Mouse (Mus musculus): ENCODE measurements around the gene Limch1.
A peak's percentile ranks its signal among the peaks of the same experiment; 100 is the strongest.

The Limch1 gene

DNA sequence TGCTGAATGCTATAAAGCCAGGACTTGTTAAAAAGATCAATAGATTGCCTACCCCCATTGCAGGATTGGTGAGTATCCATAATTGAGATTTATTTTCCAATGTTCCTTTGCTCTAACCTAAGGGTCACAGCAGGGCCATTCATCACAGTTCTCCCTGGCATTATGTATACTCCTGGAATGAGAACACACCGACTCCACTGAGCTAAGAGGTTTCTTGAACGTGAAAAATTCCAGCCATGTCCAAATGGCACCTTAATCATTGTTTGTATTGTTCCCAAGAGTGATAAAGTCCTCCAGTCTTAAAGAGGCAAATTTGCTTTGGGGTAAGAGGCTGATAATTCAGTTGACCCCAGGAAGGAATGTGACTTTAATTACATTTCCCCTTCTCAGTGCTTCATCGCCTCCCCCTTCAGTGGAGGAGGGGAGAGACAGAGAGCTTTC, 136.3 kb downstream of the Limch1 start:
- DNase-seq (ENCODE audit: low spot score): no peak

DNA sequence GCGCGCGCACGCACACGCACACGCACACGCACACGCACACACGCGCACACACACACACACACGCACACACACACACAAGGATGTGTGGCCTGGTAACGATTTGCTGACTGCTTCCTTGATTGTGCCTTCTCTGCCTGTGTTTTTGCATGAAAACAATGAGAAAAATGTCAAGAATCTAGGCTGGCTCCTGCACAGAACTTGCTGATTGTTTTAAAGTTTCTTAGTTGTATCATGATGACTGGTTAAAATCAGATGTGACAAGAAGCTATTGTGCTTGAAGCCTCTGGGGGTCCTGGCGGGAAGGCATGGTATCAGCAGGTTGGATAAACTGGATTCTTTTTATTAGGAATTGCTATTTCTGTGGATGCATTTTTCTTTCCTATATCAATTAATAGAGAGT, 137.1 kb downstream of the Limch1 start:
- no peak for DNase-seq (ENCODE audit: low spot score)

DNA sequence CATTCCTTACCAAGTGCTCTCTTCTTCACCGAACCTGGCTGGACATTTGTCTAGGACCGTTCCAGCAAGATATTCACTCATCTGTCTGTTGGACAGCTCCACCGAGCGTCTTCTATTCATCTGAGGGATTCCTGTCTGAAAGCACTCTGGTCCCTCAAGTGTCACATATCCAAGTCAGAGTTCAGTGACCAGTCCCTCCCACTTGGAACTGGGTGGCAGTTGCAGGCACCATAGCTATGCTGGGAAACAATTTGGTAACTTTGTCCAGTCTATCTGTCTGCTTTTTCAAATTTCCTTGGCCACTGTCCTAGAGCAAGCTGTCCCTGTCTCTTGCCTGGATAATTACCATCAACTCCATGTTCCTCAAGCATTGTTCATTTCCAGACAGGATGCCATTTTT, 138.9 kb downstream of the Limch1 start:
- DNase-seq (ENCODE audit: low spot score): no peak

DNA sequence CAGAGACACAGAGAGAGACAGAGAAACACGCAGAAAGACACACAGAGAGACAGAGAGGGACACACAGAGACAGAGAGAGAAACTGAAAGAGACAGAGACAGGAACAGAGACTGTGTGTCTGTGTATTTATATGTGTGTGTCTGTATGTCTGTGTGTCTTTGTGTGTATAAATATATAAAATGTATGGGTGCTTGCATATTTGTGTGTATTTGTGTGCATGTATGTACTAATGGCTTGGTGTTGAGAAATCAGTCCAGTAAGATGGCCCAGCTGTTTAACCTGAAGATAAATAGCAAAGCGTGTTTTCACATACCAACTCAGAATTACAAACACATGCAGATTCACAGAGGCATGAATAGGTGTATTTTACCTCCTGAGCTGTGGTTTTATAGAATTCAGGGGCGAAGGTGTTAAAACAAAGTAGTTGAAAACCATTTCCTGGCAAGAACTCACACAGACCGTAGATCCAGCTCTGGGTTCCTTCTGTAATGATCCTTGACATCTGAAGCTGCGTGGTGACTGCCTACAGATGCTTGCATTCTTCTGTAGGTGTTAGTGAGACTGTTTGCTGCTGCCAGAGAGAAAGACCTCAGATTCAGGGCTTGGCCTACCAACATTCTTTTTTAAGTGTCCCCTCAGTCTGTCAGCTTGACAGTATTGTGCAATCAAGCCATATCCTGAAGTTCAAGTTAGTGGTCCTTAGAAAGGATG, 140.9 kb downstream of the Limch1 start:
- DNase-seq (ENCODE audit: low spot score): no peak

DNA sequence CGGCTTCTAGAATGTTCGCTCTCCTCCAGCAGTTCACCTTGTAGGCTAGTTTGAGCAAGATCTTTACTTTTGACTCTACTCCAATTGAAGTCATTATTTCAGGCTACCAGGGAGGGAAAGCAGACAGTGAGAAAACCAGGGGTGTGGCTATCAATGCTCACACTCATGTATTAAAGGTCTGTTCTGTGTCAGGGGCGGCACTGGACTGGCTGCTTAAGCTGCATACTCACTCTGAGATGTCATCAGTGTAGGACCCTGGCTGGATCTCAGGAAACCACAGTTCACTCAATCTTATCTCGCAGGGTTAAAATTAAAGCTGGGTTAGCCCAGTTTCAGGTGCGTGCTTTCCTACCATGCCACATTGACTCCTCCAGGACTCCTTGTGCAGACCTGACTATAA, 142.4 kb downstream of the Limch1 start:
- DNase-seq (ENCODE audit: low spot score): no peak

DNA sequence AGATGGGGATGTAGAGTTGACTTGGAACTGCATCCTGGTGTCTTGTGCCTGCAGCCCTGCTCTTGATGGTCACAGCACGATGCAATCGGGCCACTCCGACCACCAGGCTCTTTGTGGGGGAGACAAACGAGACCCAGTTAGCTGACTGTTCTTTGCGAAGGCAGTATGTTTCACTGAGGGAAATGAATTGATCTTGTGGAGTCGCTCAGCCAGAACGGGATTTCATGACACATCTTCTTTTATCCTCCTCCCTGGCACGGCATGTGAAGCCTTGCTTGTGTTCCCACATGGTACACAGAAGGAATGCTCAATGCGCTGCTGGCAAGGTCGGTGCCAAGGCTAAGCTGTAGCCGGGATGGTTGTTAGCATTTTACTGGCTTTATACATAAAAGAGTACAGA, 143.7 kb downstream of the Limch1 start:
- DNase-seq (ENCODE audit: low spot score): no peak

DNA sequence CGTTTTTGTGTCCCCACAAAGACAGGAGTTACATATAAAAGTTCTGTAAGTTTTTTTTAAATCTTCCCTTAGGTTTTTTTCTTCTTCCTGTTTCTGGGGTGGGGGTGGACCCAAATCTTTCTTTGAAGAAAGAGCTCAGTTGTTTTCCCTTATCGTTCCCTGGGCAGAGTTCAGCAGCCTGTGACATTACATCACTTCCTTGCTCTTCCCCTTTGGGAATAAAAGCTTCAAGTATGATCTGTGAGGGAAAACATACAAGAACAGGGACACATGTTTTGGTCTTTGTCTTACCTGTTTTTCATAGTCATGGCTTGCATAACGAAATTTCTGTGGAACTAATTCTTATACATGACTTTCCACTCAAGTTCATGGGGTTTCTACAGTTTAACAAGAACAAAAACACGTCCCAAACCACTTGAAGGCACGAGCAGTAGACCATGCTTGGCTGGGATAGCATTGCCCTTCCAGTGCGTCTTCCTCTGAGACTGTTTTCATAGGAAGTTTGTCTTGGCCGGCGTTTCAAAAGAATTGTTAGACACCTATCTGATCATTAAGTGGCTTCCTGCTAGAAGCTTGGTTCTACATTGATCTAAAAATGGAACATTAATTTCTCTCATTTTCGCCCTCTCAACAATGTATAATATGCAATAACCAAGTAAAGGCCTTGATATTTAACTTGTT, 150.0 kb downstream of the Limch1 start:
- no peak for DNase-seq (ENCODE audit: low spot score)

DNA sequence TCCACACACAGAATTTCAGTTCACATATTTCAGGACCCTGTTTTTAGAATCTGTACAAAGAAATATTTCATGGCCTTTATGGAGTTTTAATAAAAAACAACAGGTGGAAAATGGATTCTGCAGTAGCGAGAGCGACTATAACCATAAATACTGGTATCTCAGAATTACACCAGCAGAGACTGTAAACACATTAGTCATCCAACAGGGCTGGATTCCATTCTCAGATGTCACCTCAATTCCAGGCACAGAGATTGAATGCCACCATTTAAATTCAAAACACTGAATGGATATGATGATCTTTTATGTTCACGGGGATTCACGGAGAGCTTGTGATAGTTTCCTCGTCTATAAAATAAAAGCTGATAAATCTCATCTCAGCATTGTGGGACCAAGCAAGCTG, 152.0 kb downstream of the Limch1 start:
- DNase-seq (ENCODE audit: low spot score): no peak

DNA sequence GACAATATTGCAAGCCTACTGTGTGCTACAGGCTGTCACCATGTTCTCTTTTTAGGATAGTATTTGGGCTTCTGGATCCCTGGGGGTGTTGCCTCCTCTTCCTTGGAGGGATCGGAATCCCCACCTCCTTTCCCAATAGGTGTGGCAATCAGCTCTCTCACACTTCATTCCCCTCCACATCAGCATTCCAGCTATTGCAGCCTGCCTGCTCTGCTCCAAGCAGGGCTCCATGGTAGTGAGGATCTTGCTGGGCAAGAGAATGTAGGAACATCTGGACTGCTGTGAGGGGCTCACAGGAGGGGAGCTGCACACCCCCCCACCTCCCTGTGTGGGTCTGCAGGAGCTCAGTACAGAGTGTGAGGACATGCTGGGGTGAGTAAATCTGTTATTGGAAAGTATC, 152.6 kb downstream of the Limch1 start:
- no peak for DNase-seq (ENCODE audit: low spot score)

DNA sequence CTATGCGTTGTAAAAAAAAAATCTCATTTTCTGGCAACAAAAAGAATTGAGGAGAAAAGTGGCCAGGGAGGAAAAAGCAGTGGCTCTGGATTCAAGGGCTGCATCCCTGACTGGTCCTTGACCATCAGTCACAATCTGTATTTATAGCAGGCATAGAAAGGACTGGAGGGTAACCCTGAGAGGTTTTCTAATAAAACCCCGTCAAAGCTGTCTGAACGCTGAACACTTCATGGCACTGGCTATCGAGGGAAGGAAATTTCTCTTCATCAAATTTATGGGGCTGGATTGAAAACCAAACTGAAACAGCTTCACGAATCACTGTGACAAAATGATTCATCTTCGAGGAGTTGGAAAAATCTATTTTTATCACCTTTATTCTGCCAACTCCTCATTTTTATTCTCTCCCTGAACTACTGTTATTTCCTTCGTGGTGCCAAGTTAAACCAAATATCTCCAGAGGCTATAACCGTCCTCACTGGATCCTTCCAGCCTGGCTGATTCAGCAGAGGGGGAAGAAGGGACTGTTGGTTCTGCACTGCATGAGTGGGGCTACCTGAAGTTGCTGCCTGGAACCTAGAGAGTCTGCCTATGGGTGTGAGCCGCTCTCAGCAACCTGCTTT, 153.3 kb downstream of the Limch1 start:
- DNase-seq (ENCODE audit: low spot score): no peak

DNA sequence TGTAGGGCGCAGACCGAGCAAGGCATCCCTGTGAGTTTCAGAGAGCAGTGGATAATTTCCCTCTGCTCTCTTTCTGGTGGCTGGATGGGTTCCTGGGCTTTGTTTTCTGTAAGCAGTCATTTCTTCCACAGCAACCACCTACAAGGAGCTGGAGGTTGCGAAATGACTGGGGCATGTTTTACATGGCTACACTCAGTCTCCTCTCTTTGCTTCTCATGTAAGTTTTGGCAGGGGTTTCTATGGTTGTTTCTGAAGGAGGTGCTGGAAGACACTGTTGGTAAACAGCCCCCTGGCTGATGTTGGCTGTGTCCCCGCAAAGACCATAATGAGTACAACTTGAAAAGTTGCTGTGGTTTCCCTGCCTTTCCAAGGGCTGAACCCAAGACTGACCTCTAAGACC, 155.5 kb downstream of the Limch1 start:
- DNase-seq (ENCODE audit: low spot score): no peak

DNA sequence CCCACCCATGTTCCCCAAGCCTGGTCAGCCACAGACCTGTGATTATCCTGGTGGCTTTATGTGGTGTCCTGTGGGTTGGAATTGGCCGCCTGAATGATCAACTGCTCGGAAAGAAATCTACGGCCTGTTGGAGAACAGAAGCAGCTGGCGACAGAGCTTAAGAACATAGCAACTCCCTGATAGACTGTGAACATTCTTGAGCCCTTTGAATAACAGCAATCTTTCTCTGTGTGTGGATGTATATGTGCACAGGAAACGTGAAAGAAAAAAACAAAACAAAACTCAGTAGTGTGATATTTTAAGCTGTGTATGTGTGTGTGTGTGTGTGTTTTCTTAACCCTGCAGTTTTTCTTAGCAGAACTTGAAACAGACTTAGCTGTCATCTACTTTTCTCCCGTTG, 159.2 kb downstream of the Limch1 start:
- DNase-seq (ENCODE audit: low spot score): no peak

DNA sequence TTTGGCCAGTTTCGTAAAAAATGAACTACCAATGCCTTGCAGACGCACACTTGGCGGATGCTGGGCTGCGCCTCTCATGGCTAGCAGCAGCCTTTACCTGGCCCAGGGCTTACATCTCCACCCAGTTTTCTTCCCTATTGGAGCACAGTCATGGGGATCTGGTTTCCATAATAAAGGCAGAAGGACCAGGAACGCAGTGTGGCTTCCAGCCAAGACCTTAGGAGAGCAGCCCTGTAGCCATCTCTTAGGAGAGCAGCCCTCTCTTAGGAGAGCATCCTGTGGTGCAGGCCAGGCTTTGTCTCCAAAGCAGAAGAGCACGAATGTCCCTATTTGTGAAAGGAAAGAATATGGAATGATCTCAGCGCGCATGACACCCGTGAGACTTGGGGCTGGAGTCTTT, 163.3 kb downstream of the Limch1 start:
- peak; percentile 69 for DNase-seq (ENCODE audit: low spot score)

DNA sequence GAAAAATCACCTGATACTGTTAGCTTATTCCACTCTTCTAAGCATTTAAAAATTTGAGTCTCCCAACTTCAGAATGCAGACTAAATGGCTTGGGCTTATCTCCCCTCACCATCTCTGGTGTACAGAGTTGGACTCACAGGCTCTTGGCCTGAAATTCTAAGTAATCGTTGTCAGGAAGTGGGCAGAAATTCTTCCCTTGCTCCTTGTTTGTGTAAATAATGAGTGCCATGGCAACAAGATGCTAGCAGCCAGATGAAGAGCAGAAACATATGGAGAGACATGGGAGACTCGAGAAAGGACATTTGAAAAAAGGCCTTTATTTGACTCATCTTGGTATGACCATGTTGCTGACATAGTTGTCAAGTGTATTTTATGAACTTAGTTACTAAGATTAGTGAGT, 164.3 kb downstream of the Limch1 start:
- DNase-seq (ENCODE audit: low spot score): peak; percentile 88

DNA sequence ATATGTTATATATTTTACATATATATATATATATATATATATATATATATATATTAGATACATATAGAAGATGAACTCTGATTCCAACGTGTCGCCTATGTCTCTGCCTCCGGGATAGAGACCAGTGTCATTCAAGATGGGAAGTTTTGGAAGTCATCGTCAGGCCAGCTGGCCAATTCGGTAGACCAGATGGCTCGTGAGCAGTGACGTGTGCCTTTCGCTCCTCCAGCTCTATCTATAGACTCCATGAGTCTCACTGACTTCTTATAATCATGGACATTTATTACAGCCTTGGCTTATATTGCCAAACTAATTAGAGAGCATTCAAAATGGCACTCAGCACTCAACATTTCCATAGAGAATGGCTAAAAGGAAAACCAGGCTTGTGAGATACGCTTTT, 165.0 kb downstream of the Limch1 start:
- no peak for DNase-seq (ENCODE audit: low spot score)

DNA sequence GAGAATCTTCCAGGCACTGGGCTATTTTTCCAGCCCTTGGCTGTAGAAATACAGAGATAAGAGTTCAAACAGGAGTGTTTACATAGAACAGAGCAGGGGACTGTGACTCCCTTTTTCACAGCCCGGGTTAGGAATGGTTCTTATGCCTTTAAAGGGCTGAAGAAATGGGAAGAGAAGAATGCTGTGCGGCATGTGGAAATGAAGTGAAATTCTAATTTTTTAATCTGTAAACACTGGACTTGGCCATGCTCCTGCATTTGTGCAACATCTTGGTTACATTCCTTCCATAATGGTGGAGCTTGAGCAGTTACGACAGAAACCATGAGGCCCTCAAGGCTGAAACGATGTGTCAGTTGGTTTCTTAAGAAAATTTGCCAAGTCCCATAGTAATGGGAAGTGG, 165.4 kb downstream of the Limch1 start:
- DNase-seq (ENCODE audit: low spot score): no peak

DNA sequence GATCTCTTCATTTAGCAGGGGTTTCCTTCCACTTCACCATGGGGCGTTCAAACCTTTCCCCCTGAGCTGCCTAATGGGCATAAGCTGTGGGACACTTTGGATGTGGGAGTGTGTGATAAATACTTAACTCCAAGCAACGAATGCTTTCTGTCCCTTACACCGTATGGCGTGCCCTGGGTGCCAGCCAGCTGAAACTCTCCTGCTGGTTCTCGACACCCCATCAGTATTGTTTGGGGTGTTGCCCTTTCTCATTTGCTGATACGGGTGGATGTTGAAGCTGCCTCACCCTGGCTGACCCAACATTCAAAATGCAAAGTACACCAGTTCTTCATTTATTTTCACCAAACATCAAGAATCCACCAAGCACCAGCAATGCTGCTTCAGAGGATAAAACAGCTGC, 168.2 kb downstream of the Limch1 start:
- no peak for DNase-seq (ENCODE audit: low spot score)

DNA sequence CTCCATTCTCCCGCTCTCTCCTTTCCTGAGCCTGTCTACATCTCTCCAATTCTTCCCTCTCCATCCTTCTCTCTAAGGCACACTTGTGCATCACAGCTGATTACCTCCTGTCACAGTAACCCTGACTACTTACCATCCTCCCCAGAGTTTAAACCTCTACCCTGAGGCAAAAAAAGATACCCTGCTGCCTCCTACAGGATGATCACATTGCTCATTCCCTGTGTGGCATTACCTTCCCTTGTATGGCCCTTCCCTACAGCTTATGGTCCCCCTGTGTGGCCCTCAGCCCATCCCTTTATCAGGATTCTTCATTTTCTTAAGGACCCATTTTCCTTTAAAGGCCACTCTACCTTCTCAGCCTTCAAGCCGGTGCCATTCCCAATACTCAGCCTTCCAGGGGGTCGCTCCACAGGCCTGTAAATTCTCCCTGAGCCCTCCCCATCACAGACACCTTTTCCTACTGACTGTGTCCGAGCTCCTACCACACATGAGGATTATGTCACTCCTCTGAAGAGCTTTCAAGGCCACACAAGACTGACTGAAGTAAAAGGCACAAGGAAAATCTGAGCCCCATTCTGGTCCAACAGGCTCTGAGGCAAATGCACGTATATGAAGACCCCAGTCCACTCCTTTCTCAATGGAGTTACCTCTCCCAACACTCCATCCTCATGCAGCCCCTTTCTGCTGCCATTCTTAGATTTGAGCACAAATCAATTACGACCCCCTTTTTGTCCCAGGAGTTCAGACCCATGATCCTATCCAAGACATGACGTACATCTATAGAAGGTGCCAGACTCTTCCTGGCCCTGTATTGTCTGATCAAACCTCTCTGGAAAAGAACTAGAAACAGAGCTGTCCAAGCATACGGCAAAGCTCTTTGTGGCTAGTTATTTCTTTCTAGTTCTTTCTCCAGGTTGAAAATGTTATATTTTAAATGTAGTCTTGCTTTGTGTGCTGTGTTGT, 172.0 kb downstream of the Limch1 start:
- DNase-seq (ENCODE audit: low spot score): no peak

DNA sequence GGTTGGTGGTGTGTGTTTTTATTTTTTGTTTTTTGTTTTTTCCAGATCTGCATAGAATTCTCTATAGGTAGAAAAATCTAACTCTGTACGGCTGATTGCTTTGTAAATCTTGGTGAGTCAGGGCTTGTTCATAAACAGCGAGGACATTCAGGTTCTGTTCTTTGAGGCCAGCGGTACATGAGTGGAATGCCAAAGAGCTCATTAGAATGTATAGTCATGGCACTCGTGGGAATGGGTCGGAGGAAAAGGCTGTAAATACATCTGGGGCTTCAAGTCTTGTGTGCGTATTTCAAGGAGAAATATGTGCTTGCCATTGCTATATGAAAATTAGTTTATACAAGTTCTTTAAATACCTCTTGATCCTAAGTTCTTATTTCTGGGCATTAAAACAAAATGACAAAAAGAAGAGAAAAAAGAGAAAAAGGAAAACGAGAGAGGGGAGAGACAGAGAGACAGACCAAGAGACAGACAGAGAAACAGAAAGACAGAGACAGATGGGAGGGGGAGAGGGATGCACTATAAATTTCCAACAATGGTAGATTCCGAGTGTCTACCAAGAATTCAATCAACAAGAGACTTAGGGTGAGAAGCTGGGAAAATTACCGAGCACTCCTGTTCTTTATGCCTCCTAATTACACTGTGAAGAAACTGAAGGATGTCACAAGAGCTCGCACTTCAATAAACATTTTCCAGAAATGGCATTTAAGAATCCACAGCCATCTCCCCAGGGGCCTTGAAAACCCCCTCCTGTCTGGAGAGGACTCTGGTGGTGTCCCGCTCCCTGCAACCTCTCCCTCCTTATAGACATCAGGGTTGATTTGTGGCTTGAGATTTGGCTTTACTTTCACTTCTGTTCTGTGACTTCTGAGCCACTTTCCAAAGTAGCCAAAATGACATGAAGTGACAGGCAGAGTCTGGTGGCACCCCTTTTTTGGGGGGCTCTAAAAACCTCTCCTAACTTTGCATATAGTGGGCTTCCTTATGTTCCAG, 173.0 kb downstream of the Limch1 start:
- DNase-seq (ENCODE audit: low spot score): no peak

DNA sequence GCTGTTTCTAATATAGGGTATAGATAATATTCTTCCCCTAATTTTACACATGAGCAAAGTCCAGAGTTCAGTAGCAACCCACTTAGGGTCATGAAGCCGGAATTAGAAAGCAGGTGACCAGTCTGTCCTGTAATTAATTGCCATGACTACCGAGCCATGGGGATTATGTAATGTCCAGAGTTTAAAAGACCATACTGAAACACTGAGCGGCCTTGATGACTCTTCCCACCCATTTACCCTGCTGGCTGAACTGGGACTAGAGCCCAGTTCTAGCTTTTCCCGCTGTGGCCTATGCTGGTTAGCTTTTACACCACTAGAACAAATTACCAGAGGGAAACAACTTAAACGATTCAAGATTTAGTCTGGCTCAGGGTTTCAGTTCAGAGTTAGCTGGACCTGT, 177.0 kb downstream of the Limch1 start:
- DNase-seq (ENCODE audit: low spot score): no peak

DNA sequence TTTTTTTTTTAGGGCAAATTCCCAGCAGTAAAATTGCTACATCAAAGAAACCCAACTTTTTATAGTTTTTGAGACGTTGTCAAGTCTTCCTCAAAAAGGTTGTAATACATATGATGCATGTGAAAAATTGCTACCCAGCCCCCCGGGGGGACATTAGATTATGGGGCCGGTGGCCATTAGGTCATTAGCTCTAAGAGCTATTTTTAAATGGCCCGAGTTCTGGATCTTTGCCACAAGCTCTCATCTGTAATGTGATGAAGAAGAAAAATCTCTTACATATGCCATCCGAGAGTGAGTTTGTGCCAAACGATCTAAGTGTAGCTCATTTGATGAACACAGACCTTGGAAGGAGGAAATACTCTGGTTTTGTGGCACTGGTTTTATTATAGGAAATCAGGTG, 183.7 kb downstream of the Limch1 start:
- peak; percentile 32 for DNase-seq (ENCODE audit: low spot score)

Measured in MN1 (cell line).